Mouse (Mus musculus): Measurements from ENCODE around the gene Hoxb8. TPM values are rescaled to one million over a fixed set of nuclear protein-coding genes. Genes with fewer than 3 reads are reported as not detected.

Gene Hoxb8
- polyA plus RNA-seq, 1 experiment from 2014 or later = not detected

DNA sequence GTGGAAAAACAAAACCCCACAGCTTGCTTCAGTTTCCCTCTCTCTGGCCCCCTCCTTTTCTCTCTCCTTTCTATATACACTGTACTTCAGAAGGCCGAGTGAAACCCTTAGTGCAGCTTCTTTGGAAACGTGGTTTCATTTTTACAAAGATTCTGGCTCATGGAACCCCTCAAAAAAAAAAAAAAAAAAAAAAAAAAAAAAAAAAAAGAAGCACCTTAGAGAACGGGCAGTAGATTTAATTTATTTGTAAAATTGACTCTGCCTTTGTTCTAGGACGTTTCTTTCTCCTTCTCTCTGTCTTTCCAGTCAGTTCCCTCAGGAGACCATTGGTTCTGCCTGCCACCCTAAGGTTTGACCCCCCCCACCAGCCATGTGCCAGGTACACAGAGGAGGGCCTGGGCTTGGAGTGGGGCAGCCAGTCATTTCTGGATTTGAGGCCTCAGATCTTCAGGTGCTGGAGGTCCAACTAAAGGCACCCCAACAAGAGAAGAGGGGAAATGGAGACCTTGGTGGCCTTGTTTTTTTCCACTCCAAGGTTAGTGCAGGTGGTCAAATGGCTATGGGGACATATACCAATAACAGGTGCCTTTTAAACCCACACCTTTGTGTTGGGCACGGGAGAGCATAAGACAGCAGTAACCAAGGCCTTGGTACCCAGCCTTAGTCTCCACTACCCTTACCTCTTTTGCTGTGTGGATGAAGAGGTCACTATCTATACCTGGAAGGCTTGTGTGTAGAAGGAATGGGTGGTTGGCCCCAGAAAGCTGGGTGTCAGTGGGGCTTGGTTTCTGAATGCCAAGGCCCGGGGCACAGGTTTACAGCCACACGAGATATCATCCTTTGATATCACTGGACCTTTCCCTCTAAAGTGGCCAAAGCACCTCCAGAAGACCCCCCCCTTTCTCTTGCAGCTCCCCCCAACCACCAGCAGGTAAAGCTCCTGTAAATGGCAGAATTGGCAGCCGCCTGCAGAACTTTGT is 1.0 kb upstream of the Hoxb8 start:
- H3K4me2 ChIP-seq = no peak overlapping the region
- no peaks in the 10 kb centered on the region for H3K36me3 ChIP-seq
- WGBS (ENCODE audit: insufficient replicate concordance) = 20% methylated on average over 8 of the region's 8 CpGs
- ATAC-seq (ENCODE audit: low read depth) (no peak), DNase-seq (no peak)
- H3K4me3 ChIP-seq (replicated peaks) = no peak overlapping the region
- H3K9me3 ChIP-seq (replicated peaks) = no peaks in the 10 kb centered on the region
- no peak overlapping the region for H3K9ac ChIP-seq
- peaks cover 100% of the 10 kb centered on the region for H3K27me3 ChIP-seq
- no peak overlapping the region for H3K27ac ChIP-seq
- peaks cover 4% of the 10 kb centered on the region for H3K4me1 ChIP-seq (replicated peaks)

DNA sequence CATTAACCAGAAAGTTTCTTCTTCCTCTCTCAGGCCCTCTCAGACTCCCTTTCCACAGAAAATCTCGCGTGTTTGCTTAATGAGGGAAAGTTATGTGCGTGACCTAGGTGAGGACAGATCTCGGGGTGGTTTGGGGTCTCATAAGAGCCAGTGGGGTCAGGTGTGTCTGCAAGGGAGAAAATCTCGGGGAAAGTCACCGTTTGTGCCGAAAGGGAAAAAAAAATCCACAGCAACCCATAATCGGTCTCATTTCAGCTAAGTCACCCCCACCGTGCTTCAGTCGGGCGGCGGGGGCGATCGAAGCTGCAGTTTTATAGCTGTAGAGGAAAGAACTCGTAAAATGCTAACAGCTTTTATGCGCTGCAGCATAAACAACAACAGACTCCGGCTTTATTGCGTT is 309 bp upstream of the Hoxb8 start:
- no peak overlapping the region for H3K27ac ChIP-seq
- DNase-seq = no peak
- 7% methylated on average over 18 of the region's 18 CpGs for WGBS (ENCODE audit: insufficient replicate concordance)
- H3K36me3 ChIP-seq = no peaks in the 10 kb centered on the region
- no peaks in the 10 kb centered on the region for H3K9me3 ChIP-seq (replicated peaks)
- H3K4me3 ChIP-seq (replicated peaks) = no peak overlapping the region
- no peak overlapping the region for H3K9ac ChIP-seq
- H3K4me1 ChIP-seq (replicated peaks) = peaks cover 6% of the 10 kb centered on the region
- peaks cover 100% of the 10 kb centered on the region for H3K27me3 ChIP-seq
- no peak for ATAC-seq (ENCODE audit: low read depth)
- no peak overlapping the region for H3K4me2 ChIP-seq

DNA sequence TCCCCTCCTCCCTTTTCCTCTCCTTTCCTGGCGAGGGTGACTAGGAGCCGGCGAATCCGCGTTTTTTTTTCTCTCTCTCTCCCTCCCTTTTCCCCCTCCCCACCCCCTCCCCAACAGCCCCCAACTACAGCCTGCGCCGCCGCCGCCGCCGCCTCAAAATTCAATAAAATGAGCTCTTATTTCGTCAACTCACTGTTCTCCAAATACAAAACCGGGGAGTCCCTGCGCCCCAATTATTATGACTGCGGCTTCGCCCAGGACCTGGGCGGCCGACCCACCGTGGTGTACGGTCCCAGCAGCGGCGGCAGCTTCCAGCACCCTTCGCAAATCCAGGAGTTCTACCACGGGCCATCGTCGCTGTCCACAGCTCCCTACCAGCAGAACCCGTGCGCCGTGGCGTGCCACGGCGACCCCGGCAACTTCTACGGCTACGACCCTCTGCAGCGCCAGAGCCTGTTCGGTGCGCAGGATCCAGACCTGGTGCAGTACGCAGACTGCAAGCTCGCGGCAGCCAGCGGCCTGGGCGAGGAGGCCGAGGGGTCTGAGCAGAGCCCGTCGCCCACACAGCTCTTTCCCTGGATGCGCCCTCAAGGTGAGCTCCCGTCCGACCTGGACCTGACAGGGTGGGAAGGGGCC is 1.2 kb downstream of the Hoxb8 start:
- H3K27ac ChIP-seq = no peak overlapping the region
- ATAC-seq (ENCODE audit: low read depth) (no peak), DNase-seq (no peak)
- no peak overlapping the region for H3K4me3 ChIP-seq (replicated peaks)
- H3K27me3 ChIP-seq = peaks cover 100% of the 10 kb centered on the region
- H3K36me3 ChIP-seq = no peaks in the 10 kb centered on the region
- H3K9ac ChIP-seq = no peak overlapping the region
- WGBS (ENCODE audit: insufficient replicate concordance) = 1% methylated on average over 49 of the region's 49 CpGs
- no peak overlapping the region for H3K4me2 ChIP-seq
- peaks cover 11% of the 10 kb centered on the region for H3K4me1 ChIP-seq (replicated peaks)
- H3K9me3 ChIP-seq (replicated peaks) = no peaks in the 10 kb centered on the region

DNA sequence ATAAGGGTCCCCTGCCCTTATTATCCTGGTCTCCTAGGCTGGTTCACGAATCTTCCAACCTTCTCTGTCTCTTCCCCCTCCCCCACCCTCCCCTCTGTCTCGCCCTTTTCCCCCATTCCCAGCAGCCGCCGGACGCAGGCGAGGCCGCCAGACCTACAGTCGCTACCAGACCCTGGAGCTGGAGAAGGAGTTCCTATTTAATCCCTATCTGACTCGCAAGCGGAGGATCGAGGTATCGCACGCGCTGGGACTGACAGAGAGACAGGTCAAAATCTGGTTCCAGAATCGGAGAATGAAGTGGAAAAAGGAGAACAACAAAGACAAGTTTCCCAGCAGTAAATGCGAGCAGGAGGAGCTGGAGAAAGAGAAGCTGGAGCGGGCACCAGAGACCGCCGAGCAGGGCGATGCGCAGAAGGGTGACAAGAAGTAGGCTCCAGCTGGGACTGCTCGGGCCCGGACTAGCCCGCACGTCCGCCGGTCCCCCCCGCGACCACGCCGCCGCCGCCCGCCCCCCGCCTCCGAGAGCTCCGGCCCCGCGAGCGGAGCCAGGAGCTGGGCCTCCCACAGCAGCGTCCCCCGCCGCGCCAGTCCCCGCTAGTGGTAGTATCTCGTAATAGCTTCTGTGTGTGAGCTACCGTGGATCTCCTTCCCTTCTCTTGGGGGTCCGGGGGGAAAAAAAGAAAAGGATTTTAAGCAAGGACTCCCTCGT is 2.5 kb downstream of the Hoxb8 start:
- peaks cover 100% of the 10 kb centered on the region for H3K27me3 ChIP-seq
- peak overlapping the region; percentile 20 for H3K4me3 ChIP-seq (replicated peaks)
- H3K9ac ChIP-seq = no peak overlapping the region
- no peaks in the 10 kb centered on the region for H3K36me3 ChIP-seq
- 1% methylated on average over 49 of the region's 49 CpGs for WGBS (ENCODE audit: insufficient replicate concordance)
- DNase-seq = no peak
- H3K4me1 ChIP-seq (replicated peaks) = peaks cover 11% of the 10 kb centered on the region
- ATAC-seq (ENCODE audit: low read depth) = no peak
- H3K9me3 ChIP-seq (replicated peaks) = no peaks in the 10 kb centered on the region
- peak overlapping the region; percentile 32 for H3K4me2 ChIP-seq
- no peak overlapping the region for H3K27ac ChIP-seq

DNA sequence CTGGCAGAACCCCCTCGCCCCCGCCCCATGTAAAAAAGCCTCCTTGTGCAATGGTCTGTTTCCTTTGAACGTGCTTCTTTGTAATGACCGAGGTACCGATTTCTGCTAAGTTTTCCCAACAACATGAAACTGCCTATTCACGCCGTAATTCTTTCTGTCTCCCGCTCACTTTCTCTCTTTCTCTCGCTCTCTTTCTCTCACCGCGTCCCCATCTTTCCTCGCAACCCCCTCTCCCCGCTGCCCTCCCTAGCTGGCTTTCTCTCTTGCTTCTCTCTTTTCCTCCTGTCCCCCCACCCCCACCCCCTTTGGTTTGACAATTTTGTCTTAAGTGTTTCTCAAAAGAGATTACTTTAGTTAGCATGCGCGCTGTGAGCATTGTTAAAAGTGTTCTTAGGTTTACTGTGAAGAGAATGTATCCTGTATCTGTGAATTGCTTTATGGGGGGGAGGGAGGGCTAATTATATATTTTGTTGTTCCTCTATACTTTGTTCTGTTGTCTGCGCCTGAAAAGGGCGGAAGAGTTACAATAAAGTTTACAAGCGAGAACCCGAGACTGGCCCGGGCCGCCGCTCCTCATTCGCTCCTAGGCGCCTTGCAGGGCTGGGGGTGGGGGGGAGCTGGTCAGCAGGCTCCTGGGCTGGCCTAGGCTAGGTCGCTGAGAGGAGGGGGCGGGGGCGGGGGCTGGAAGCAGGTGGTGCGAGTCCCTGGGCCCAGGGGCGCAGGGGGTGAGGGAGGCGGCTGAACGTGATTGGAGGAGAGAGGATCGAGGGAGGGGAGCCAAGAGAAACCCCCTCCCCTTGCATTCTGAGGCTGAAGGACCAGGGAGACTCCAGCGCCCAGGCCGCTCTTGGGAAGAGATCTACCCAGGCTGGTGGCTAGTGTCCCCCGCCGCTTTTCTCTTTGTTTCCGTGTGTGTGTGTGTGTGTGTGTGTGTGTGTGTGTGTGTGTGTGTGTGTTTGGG is 3.3 kb downstream of the Hoxb8 start:
- H3K4me1 ChIP-seq (replicated peaks) = peaks cover 11% of the 10 kb centered on the region
- H3K4me2 ChIP-seq = peak overlapping the region; percentile 32; the same call in 1 of the 2 replicates
- DNase-seq (no peak), ATAC-seq (ENCODE audit: low read depth) (no peak)
- peak overlapping the region; percentile 20 for H3K4me3 ChIP-seq (replicated peaks)
- WGBS (ENCODE audit: insufficient replicate concordance) = 1% methylated on average over 37 of the region's 37 CpGs
- H3K36me3 ChIP-seq = no peaks in the 10 kb centered on the region
- H3K27ac ChIP-seq = no peak overlapping the region
- peaks cover 100% of the 10 kb centered on the region for H3K27me3 ChIP-seq
- H3K9me3 ChIP-seq (replicated peaks) = no peaks in the 10 kb centered on the region
- H3K9ac ChIP-seq = no peak overlapping the region

DNA sequence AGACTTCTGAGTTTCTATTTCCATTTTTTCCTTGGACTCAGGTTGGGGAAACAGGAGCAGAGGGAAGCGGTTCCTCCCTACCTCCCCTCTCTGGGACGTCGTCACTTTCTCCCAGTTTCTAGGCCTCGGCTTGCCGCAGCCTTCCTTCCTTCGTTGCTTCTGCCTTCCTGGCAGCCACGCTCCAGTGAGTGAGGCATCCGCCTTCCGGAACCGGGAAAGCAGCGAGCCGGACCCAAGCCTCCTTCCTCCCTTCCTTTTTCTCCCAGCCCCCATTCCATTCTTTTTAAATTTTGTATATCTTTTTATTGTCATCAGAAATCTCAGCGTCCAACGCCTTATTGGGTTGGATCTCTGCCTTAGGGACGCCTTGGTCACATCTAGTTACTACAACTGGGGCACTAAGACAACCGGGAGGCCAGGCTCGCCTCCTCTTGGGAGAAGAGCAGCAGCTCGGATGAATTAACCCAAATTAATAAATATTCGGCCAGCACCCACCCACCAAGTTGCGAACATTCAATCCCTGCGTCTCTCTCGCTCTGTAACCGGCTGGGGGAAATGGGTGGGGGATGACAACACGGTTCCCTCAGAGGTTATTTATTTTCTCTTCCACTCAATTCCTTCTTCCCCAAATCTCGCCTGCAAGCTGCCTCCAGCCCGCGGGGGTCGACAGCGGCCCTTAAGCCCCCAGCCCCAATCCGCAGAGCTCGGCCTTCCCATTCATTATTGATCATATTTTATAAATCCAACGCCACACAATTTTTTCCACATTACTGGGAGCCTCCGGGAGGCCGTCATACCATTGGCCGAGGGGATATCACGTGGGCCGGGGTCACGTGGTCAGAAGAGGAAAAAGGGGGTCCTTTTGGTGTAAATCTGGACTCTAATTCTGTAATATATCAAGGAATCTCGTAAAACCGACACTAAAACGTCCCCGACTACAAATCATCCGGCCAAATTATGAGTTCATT is 4.3 kb downstream of the Hoxb8 start, which contains the start of gene Hoxb7:
Gene Hoxb7, plus strand, starts transcription at position 853 of the 968 bp plus-strand sequence.
- Histone ChIP-seq H3K4me2 (peak within 1 kb of the TSS; percentile 50), H3K27me3 (peaks cover 100% of the 10 kb centered on the region), H3K27ac (no peak within 1 kb of the TSS), H3K4me1 (replicated peaks) (peaks cover 11% of the 10 kb centered on the region), H3K9me3 (replicated peaks) (no peaks in the 10 kb centered on the region), H3K36me3 (no peaks in the 10 kb centered on the region), H3K4me3 (replicated peaks) (peak within 1 kb of the TSS; percentile 36), H3K9ac (no peak within 1 kb of the TSS)
- no peak for DNase-seq
- ATAC-seq (ENCODE audit: low read depth) = no peak
- WGBS (ENCODE audit: insufficient replicate concordance) = 2% methylated on average over 43 of the region's 43 CpGs

DNA sequence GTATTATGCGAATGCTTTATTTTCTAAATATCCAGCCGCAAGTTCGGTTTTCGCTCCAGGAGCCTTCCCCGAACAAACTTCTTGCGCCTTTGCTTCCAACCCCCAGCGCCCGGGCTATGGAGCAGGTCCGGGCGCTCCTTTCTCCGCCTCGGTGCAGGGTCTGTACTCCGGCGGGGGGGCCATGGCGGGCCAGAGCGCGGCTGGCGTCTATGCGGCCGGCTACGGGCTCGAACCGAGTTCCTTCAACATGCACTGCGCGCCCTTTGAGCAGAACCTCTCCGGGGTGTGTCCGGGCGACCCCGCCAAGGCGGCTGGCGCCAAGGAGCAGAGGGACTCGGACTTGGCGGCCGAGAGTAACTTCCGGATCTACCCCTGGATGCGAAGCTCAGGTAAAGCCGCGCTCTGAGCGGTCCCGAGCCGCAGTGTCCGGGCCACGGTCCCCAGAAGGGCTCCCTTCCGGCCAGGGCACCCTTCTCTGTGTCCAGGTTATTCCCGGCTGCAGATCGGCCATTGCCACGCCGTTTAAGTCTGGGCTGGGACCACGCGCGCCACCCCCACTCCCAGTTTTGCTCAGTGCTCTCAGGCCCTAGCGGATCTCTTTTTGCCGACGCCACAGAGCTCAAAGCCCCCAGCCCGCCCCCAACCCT is 5.2 kb downstream of the Hoxb8 start:
- Histone ChIP-seq H3K9ac (no peak overlapping the region), H3K4me2 (peak overlapping the region; percentile 50), H3K9me3 (replicated peaks) (no peaks in the 10 kb centered on the region), H3K4me1 (replicated peaks) (peaks cover 11% of the 10 kb centered on the region), H3K36me3 (no peaks in the 10 kb centered on the region), H3K27ac (no peak overlapping the region), H3K27me3 (peaks cover 100% of the 10 kb centered on the region), H3K4me3 (replicated peaks) (peak overlapping the region; percentile 36)
- ATAC-seq (ENCODE audit: low read depth) (no peak), DNase-seq (no peak)
- 1% methylated on average over 55 of the region's 55 CpGs for WGBS (ENCODE audit: insufficient replicate concordance)

DNA sequence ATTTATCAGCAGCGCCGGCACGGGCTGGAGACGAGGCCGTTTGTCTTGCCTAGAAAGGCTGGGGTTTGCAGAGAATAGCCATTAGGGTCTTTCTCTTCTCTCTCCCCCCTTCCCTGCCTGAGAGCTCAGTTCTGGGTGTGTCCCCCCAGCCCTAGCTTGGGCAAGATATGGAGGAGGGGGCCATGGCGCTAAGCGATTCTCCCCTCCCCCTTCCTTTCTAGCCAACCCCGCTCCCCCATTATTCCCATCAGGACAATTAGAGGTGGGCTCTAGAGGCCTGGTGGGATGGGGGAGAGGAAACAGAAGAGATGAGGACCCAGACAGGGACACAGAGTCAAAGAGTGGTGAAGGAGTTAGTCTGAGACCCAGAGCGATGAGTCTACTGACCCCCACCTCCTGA is 5.7 kb downstream of the Hoxb8 start:
- H3K36me3 ChIP-seq = no peaks in the 10 kb centered on the region
- ATAC-seq (ENCODE audit: low read depth) (no peak), DNase-seq (no peak)
- 7% methylated on average over 9 of the region's 9 CpGs for WGBS (ENCODE audit: insufficient replicate concordance)
- peaks cover 100% of the 10 kb centered on the region for H3K27me3 ChIP-seq
- no peak overlapping the region for H3K27ac ChIP-seq
- no peak overlapping the region for H3K9ac ChIP-seq
- H3K4me2 ChIP-seq = no peak overlapping the region
- no peak overlapping the region for H3K4me3 ChIP-seq (replicated peaks)
- no peaks in the 10 kb centered on the region for H3K9me3 ChIP-seq (replicated peaks)
- H3K4me1 ChIP-seq (replicated peaks) = peaks cover 11% of the 10 kb centered on the region

DNA sequence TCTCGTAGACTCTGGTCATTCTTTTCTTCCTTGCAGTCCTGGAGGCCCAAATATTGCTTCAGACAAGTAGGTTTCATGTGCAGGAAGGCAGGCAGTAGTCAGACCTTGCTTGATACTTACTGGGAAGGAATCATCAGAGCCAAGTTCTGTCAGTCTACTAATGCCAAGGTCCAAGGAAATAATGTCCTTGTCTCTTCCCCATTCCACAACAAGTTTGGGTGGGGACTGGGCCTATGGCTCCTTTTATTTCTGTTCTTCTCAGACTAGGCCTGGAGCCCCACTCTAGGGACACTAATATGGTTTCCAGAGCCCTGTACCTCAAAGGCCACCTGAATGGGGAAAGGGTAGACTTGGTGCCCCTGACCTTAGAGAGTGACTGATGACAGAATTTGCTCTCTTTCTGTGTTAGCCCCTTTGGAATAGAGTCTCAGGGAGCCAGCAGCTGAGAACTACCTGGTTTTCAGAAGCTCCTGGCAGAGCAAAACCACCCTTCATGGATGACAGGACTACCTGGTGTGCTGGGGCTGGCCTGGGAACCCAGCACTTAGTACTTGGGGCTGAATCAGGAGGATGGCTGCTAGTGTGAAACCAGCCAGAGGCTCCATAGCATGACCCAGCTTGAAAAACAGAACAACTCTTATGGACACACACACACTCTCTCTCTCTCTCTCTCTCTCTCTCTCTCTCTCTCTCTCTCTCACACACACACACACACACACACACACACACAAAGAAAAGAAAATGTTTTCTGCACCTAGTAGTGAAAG is 6.9 kb downstream of the Hoxb8 start:
- ATAC-seq (ENCODE audit: low read depth) (no peak), DNase-seq (no peak)
- Histone ChIP-seq H3K9ac (no peak overlapping the region), H3K4me2 (no peak overlapping the region), H3K27me3 (peaks cover 100% of the 10 kb centered on the region), H3K4me3 (replicated peaks) (no peak overlapping the region), H3K36me3 (no peaks in the 10 kb centered on the region), H3K27ac (no peak overlapping the region), H3K4me1 (replicated peaks) (peaks cover 11% of the 10 kb centered on the region), H3K9me3 (replicated peaks) (no peaks in the 10 kb centered on the region)
- WGBS (ENCODE audit: insufficient replicate concordance) = 21% methylated on average over 1 of the region's 1 CpGs

Measured in liver, embryonic 13.5 days (tissue).